Mouse (Mus musculus): Measurements from ENCODE around the gene Chn2. TPM values are rescaled to one million over a fixed set of nuclear protein-coding genes. Genes with fewer than 3 reads are reported as not detected.

The Chn2 gene
- polyA plus RNA-seq, 1 experiment from 2014 or later: 23.5 TPM

DNA sequence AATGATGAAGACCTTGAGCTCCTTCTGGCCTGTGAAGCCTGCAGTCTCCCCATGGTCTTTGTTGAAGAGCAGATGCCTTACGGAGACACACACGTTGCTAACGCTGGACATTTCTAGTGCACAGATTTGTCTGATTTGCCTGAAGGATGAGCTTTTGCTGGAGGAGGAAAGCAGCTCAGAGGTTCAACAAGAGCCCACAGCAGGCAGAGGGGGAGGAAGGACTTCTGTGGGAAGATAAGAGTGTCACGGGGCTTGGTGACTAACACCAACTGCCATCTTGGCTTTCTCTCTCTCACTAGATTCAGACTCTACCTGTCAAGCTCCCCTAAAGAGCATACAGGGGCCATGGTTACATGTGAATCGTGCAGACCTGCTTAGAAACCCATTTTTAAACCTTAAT lies 37.3 kb downstream of the Chn2 start:
- Histone ChIP-seq H3K4me2 (ENCODE audit: low read depth, low read length) (no peak overlapping the region), H3K4me3 (ENCODE audit: low read depth, low read length) (no peak overlapping the region), H3K4me1 (ENCODE audit: control insufficient read depth, insufficient read depth, low read length) (peaks cover 5% of the 10 kb centered on the region), H3K9me3 (ENCODE audit: control insufficient read depth, low read length) (no peaks in the 10 kb centered on the region), H3K27ac (ENCODE audit: low read depth, low read length) (no peak overlapping the region), H3K27me3 (ENCODE audit: control insufficient read depth, insufficient read depth, low read length) (no peaks in the 10 kb centered on the region), H3K36me3 (ENCODE audit: control insufficient read depth, insufficient read depth, low read length) (no peaks in the 10 kb centered on the region), H3K9ac (replicated peaks; ENCODE audit: low read depth, low read length) (no peak overlapping the region)
- WGBS: 91% methylated on average over 5 of the region's 5 CpGs
- no peak for ATAC-seq (ENCODE audit: low read depth)

DNA sequence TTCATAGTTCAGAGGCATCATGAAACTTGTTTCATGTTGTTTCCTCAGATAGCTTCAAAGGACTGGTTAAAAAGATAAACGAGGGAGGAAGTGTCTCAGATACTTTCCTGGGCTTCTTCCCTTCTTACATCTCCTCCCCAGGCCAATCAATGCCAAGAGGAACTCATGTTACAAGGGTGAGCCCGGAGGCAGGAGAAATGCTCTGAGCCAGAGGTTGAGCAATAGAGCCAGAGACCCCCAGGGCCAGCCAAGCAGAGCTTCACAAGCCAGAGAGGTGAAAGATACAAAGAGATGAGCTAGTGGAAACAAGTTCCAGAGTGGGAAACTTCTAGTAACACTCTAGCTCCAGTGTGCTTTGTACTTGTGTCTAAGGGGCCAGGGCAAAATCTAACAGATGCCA lies 38.9 kb downstream of the Chn2 start:
- no peaks in the 10 kb centered on the region for H3K36me3 ChIP-seq (ENCODE audit: control insufficient read depth, insufficient read depth, low read length)

DNA sequence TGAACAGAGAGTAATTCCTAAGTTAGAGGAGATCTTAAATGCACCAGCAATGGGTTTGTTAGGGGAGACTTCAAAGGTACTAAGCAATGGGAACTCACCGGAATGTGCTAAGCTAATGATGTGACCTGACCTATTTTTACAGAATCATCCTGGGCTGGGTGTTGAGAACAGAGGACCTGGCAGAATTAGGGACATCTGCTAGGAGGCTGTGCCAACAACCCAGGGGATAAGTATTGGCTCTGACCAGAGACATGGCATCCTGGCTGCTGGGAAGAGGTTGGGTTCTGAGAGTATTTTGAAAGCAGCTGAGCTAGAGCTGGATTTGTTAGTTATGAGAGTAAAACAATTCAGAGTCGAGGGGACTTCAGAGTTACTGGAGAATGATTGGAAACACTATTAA lies 40.5 kb downstream of the Chn2 start:
- no peaks in the 10 kb centered on the region for H3K9me3 ChIP-seq (ENCODE audit: control insufficient read depth, low read length)
- no peak overlapping the region for H3K9ac ChIP-seq (replicated peaks; ENCODE audit: low read depth, low read length)
- no peaks in the 10 kb centered on the region for H3K27me3 ChIP-seq (ENCODE audit: control insufficient read depth, insufficient read depth, low read length)
- H3K4me3 ChIP-seq (ENCODE audit: low read depth, low read length): no peak overlapping the region
- no peaks in the 10 kb centered on the region for H3K4me1 ChIP-seq (ENCODE audit: control insufficient read depth, insufficient read depth, low read length)
- WGBS: 94% methylated on average over 2 of the region's 2 CpGs
- no peak overlapping the region for H3K4me2 ChIP-seq (ENCODE audit: low read depth, low read length)
- no peak for ATAC-seq (ENCODE audit: low read depth)
- H3K36me3 ChIP-seq (ENCODE audit: control insufficient read depth, insufficient read depth, low read length): no peaks in the 10 kb centered on the region
- no peak overlapping the region for H3K27ac ChIP-seq (ENCODE audit: low read depth, low read length)

More for the DNA sequence above, 38.9 kb downstream of the Chn2 start:
- 70% methylated on average over 2 of the region's 2 CpGs for WGBS
- H3K27me3 ChIP-seq (ENCODE audit: control insufficient read depth, insufficient read depth, low read length): no peaks in the 10 kb centered on the region
- H3K4me3 ChIP-seq (ENCODE audit: low read depth, low read length): no peak overlapping the region
- H3K9ac ChIP-seq (replicated peaks; ENCODE audit: low read depth, low read length): no peak overlapping the region
- no peaks in the 10 kb centered on the region for H3K9me3 ChIP-seq (ENCODE audit: control insufficient read depth, low read length)
- H3K4me1 ChIP-seq (ENCODE audit: control insufficient read depth, insufficient read depth, low read length): peaks cover 5% of the 10 kb centered on the region
- ATAC-seq (ENCODE audit: low read depth): no peak
- no peak overlapping the region for H3K4me2 ChIP-seq (ENCODE audit: low read depth, low read length)
- no peak overlapping the region for H3K27ac ChIP-seq (ENCODE audit: low read depth, low read length)

DNA sequence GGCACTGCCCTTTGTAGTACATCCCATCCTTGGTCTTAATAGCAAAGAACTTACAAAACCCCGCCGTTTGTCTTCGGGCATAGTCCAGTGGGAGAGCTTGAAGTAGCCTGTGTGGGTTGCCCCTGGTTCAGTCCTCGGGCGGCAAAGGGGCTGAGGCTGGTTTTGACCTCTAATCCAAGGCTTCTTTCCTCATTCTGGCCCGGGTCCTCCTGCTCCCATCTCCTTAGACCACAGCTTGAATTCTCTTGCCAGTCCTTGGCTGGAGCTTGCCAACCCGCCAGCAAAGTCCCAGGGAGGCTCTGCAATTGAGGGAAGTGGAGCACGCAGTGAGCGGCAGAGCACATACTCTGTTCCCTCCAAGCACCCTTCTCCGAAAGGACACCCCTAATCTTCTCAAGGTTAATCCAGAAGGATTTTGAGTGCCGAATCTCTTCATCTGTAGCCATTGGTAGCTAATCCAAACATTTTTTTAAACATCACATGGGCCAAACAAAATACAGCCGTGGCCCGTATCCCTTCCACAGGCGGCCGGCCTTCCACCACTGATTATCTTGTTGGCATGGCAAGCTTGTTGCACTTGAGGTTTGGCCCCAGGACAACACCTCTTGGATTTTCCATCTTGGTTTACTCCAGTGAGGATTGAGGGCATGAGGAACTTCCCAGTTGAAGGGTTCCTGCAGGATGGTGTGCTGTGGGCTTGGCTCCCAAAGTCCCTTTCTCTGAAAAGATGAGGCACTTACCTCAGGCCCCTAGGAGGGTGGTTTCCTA lies 41.3 kb downstream of the Chn2 start:
- Histone ChIP-seq H3K4me1 (ENCODE audit: control insufficient read depth, insufficient read depth, low read length) (no peaks in the 10 kb centered on the region), H3K4me2 (ENCODE audit: low read depth, low read length) (no peak overlapping the region), H3K27ac (ENCODE audit: low read depth, low read length) (no peak overlapping the region), H3K27me3 (ENCODE audit: control insufficient read depth, insufficient read depth, low read length) (no peaks in the 10 kb centered on the region), H3K4me3 (ENCODE audit: low read depth, low read length) (no peak overlapping the region), H3K9me3 (ENCODE audit: control insufficient read depth, low read length) (no peaks in the 10 kb centered on the region), H3K9ac (replicated peaks; ENCODE audit: low read depth, low read length) (no peak overlapping the region), H3K36me3 (ENCODE audit: control insufficient read depth, insufficient read depth, low read length) (no peaks in the 10 kb centered on the region)
- 95% methylated on average over 15 of the region's 15 CpGs for WGBS
- ATAC-seq (ENCODE audit: low read depth): no peak

DNA sequence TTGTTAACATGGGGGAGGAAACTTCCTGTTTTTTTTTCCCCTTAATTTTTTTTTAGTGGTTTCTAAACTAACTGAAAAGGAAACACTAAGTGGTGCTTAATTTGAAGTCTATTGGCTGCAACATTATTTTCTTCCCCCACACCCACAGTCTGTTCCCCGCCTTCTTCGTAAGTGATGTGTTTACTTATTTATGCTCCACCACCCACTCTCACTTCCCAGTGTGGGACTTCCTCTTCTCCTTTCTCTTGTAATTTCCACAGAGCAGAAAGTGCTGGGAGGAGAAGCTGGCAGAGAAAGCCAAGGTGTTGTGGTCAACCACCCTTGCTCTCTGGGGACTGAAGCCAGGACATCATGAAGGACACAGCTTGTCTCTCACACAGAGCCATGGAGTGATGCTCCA lies 43.2 kb downstream of the Chn2 start:
- no peak for ATAC-seq (ENCODE audit: low read depth)
- Histone ChIP-seq H3K9me3 (ENCODE audit: control insufficient read depth, low read length) (no peaks in the 10 kb centered on the region), H3K4me2 (ENCODE audit: low read depth, low read length) (no peak overlapping the region), H3K9ac (replicated peaks; ENCODE audit: low read depth, low read length) (no peak overlapping the region), H3K4me3 (ENCODE audit: low read depth, low read length) (no peak overlapping the region), H3K27ac (ENCODE audit: low read depth, low read length) (no peak overlapping the region), H3K4me1 (ENCODE audit: control insufficient read depth, insufficient read depth, low read length) (no peaks in the 10 kb centered on the region), H3K36me3 (ENCODE audit: control insufficient read depth, insufficient read depth, low read length) (no peaks in the 10 kb centered on the region), H3K27me3 (ENCODE audit: control insufficient read depth, insufficient read depth, low read length) (no peaks in the 10 kb centered on the region)
- 67% methylated on average over 2 of the region's 2 CpGs for WGBS

DNA sequence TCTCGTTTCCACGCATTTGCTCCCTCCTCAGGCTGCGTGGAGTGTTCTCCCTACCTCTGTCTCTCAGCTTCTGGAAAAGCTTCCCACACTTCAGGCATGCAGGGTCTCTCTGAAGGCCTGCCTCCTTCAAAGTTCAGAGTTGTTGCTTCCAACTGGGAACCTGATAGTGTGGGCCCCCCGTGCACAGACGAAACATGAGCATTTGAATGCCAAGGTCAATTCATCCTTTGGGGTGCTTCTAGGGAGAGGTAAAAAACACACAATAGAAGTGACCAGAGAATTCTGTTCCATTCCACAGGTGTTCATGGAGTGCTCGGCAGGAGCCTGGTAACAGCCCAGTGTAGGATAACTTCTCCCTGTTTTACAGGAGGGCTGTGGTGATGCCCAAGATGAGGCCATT lies 44.7 kb downstream of the Chn2 start:
- Histone ChIP-seq H3K9me3 (ENCODE audit: control insufficient read depth, low read length) (no peaks in the 10 kb centered on the region), H3K4me1 (ENCODE audit: control insufficient read depth, insufficient read depth, low read length) (no peaks in the 10 kb centered on the region), H3K4me3 (ENCODE audit: low read depth, low read length) (no peak overlapping the region), H3K27ac (ENCODE audit: low read depth, low read length) (no peak overlapping the region), H3K4me2 (ENCODE audit: low read depth, low read length) (no peak overlapping the region), H3K9ac (replicated peaks; ENCODE audit: low read depth, low read length) (no peak overlapping the region), H3K27me3 (ENCODE audit: control insufficient read depth, insufficient read depth, low read length) (no peaks in the 10 kb centered on the region), H3K36me3 (ENCODE audit: control insufficient read depth, insufficient read depth, low read length) (no peaks in the 10 kb centered on the region)
- ATAC-seq (ENCODE audit: low read depth): no peak
- WGBS: 81% methylated on average over 6 of the region's 6 CpGs

DNA sequence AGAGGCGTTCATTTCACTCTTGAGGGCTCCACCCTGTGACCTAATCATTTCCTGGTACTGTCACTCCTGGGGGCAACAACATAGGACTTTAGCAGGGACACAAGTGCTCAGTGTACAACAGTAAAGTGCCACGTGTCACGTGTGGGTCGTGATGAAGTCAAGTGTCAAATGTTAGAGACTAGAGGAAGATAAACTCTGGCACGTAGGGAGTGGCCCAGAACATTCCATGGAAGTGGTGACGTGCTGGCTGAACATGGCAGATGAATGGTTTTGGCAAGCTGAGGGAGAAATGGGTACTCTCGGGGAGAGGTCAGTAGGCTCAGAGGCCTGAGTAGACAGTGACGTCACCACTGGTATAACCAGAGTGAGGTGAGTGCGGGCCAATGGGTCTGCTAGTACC lies 45.7 kb downstream of the Chn2 start:
- Histone ChIP-seq H3K4me1 (ENCODE audit: control insufficient read depth, insufficient read depth, low read length) (no peaks in the 10 kb centered on the region), H3K27me3 (ENCODE audit: control insufficient read depth, insufficient read depth, low read length) (no peaks in the 10 kb centered on the region), H3K27ac (ENCODE audit: low read depth, low read length) (no peak overlapping the region), H3K9me3 (ENCODE audit: control insufficient read depth, low read length) (no peaks in the 10 kb centered on the region), H3K4me3 (ENCODE audit: low read depth, low read length) (no peak overlapping the region), H3K36me3 (ENCODE audit: control insufficient read depth, insufficient read depth, low read length) (no peaks in the 10 kb centered on the region), H3K4me2 (ENCODE audit: low read depth, low read length) (no peak overlapping the region), H3K9ac (replicated peaks; ENCODE audit: low read depth, low read length) (no peak overlapping the region)
- no peak for ATAC-seq (ENCODE audit: low read depth)
- WGBS: 74% methylated on average over 9 of the region's 9 CpGs

DNA sequence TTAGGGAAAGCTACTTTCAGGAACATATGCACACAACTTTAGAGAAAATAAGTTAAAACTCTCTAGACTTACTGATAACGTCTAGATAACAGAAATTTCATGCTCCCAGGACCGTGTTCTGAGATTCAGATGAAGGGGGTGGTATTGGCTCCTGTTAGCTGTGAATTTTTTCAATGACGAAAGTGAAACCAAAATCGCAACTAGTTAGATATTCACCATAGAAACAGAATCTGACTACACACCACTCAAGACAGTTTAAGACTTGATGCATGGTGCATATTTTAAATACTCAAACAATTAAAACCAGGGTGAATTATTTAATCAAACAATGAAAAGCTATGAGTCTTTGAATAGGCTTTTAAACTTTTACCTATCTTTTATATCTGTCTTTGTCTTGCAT lies 48.8 kb downstream of the Chn2 start:
- Histone ChIP-seq H3K9me3 (ENCODE audit: control insufficient read depth, low read length) (no peaks in the 10 kb centered on the region), H3K9ac (replicated peaks; ENCODE audit: low read depth, low read length) (no peak overlapping the region), H3K4me3 (ENCODE audit: low read depth, low read length) (no peak overlapping the region), H3K27ac (ENCODE audit: low read depth, low read length) (no peak overlapping the region), H3K27me3 (ENCODE audit: control insufficient read depth, insufficient read depth, low read length) (no peaks in the 10 kb centered on the region), H3K4me2 (ENCODE audit: low read depth, low read length) (no peak overlapping the region), H3K36me3 (ENCODE audit: control insufficient read depth, insufficient read depth, low read length) (no peaks in the 10 kb centered on the region), H3K4me1 (ENCODE audit: control insufficient read depth, insufficient read depth, low read length) (no peaks in the 10 kb centered on the region)
- ATAC-seq (ENCODE audit: low read depth): no peak
- 92% methylated on average over 4 of the region's 4 CpGs for WGBS

DNA sequence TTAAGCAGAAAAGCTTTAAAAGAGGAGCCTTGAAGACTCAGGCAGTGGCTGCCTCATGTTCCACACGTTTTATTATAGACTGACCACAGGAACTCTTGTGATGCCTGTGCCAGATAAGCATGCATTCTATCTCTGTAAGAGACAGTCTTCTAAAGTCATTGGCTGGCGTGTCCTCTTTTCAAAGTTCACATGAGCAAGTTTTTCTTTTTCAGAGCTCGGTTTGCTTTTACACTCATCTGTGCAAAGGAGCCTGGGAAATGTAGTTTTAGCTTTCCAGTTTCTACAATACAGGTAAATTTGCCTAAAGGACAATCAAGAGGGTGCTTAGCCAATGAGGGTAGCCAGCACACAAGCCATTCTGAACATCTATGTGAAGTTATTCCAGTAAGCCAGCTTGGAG lies 51.5 kb downstream of the Chn2 start:
- H3K9me3 ChIP-seq (ENCODE audit: control insufficient read depth, low read length): no peaks in the 10 kb centered on the region

More for the DNA sequence above, 51.5 kb downstream of the Chn2 start:
- no peaks in the 10 kb centered on the region for H3K4me1 ChIP-seq (ENCODE audit: control insufficient read depth, insufficient read depth, low read length)
- H3K9ac ChIP-seq (replicated peaks; ENCODE audit: low read depth, low read length): no peak overlapping the region
- H3K36me3 ChIP-seq (ENCODE audit: control insufficient read depth, insufficient read depth, low read length): no peaks in the 10 kb centered on the region
- no peak overlapping the region for H3K4me2 ChIP-seq (ENCODE audit: low read depth, low read length)
- no peaks in the 10 kb centered on the region for H3K27me3 ChIP-seq (ENCODE audit: control insufficient read depth, insufficient read depth, low read length)
- no peak overlapping the region for H3K4me3 ChIP-seq (ENCODE audit: low read depth, low read length)
- ATAC-seq (ENCODE audit: low read depth): no peak
- H3K27ac ChIP-seq (ENCODE audit: low read depth, low read length): no peak overlapping the region
- 76% methylated on average over 3 of the region's 3 CpGs for WGBS

Data from neural tube, embryonic 14.5 days (tissue).